Mouse (Mus musculus): ENCODE measurements around the gene Sept10. TPM values are rescaled to one million over a fixed set of nuclear protein-coding genes. Genes with fewer than 3 reads are reported as not detected.
"Not testable (repeated sequence)": the region's sequence is repeated elsewhere in the genome, so short reads cannot be mapped to it uniquely, and the experiment has no call there.

Gene Sept10
- polyA plus RNA-seq, 1 experiment from 2014 or later: 32.5 TPM

GRCm38 (mm10) chr10:59112755-59113154 lies 108.9 kb downstream of the Sept10 start:
- no peak for DNase-seq (ENCODE audit: low spot score)
- H3K9me3 ChIP-seq (ENCODE audit: control insufficient read depth, low read length): no peaks in the 10 kb centered on the region
- H3K4me2 ChIP-seq (ENCODE audit: low read depth): no peak overlapping the region
- H3K4me1 ChIP-seq (ENCODE audit: control insufficient read depth, insufficient read depth, low read length): no peaks in the 10 kb centered on the region
- ATAC-seq (ENCODE audit: insufficient read depth, low FRiP score, low TSS enrichment): no peak
- no peak overlapping the region for H3K27ac ChIP-seq (ENCODE audit: low read depth, low read length)
- no peak overlapping the region for H3K4me3 ChIP-seq (ENCODE audit: low read depth, low read length)
- H3K9ac ChIP-seq (ENCODE audit: low read length): no peak overlapping the region
- no peaks in the 10 kb centered on the region for H3K36me3 ChIP-seq (ENCODE audit: control insufficient read depth, insufficient read depth, low read length)
- H3K27me3 ChIP-seq (ENCODE audit: control insufficient read depth, insufficient read depth, low read length): no peaks in the 10 kb centered on the region; the same call in 1 of the 2 replicates
- 92% methylated on average over 8 of the region's 8 CpGs for WGBS

GRCm38 (mm10) chr10:59110386-59110785 lies 111.3 kb downstream of the Sept10 start:
- no peaks in the 10 kb centered on the region; the same call in 1 of the 2 replicates for H3K27me3 ChIP-seq (ENCODE audit: control insufficient read depth, insufficient read depth, low read length)
- H3K4me3 ChIP-seq (ENCODE audit: low read depth, low read length): no peak overlapping the region
- WGBS: 95% methylated on average over 7 of the region's 7 CpGs
- H3K4me2 ChIP-seq (ENCODE audit: low read depth): no peak overlapping the region
- no peak overlapping the region for H3K9ac ChIP-seq (ENCODE audit: low read length)
- no peaks in the 10 kb centered on the region for H3K4me1 ChIP-seq (ENCODE audit: control insufficient read depth, insufficient read depth, low read length)
- no peaks in the 10 kb centered on the region for H3K36me3 ChIP-seq (ENCODE audit: control insufficient read depth, insufficient read depth, low read length)
- ATAC-seq (ENCODE audit: insufficient read depth, low FRiP score, low TSS enrichment) (no peak), DNase-seq (ENCODE audit: low spot score) (no peak)
- no peak overlapping the region for H3K27ac ChIP-seq (ENCODE audit: low read depth, low read length)
- no peaks in the 10 kb centered on the region for H3K9me3 ChIP-seq (ENCODE audit: control insufficient read depth, low read length)

GRCm38 (mm10) chr10:59109015-59109414 lies 112.6 kb downstream of the Sept10 start:
- no peak overlapping the region for H3K27ac ChIP-seq (ENCODE audit: low read depth, low read length)
- ATAC-seq (ENCODE audit: insufficient read depth, low FRiP score, low TSS enrichment) (no peak), DNase-seq (ENCODE audit: low spot score) (peak; percentile 68)
- 45% methylated on average over 2 of the region's 2 CpGs for WGBS
- H3K9me3 ChIP-seq (ENCODE audit: control insufficient read depth, low read length): no peaks in the 10 kb centered on the region
- H3K4me2 ChIP-seq (ENCODE audit: low read depth): no peak overlapping the region
- H3K4me1 ChIP-seq (ENCODE audit: control insufficient read depth, insufficient read depth, low read length): no peaks in the 10 kb centered on the region
- no peak overlapping the region for H3K4me3 ChIP-seq (ENCODE audit: low read depth, low read length)
- no peaks in the 10 kb centered on the region for H3K36me3 ChIP-seq (ENCODE audit: control insufficient read depth, insufficient read depth, low read length)
- no peak overlapping the region for H3K9ac ChIP-seq (ENCODE audit: low read length)
- no peaks in the 10 kb centered on the region; the same call in 1 of the 2 replicates for H3K27me3 ChIP-seq (ENCODE audit: control insufficient read depth, insufficient read depth, low read length)

GRCm38 (mm10) chr10:59106644-59107043 lies 115.0 kb downstream of the Sept10 start:
- ATAC-seq (ENCODE audit: insufficient read depth, low FRiP score, low TSS enrichment): no peak
- Histone ChIP-seq H3K27me3 (ENCODE audit: control insufficient read depth, insufficient read depth, low read length) (no peaks in the 10 kb centered on the region), H3K9me3 (ENCODE audit: control insufficient read depth, low read length) (no peaks in the 10 kb centered on the region), H3K4me2 (ENCODE audit: low read depth) (no peak overlapping the region), H3K4me3 (ENCODE audit: low read depth, low read length) (no peak overlapping the region), H3K36me3 (ENCODE audit: control insufficient read depth, insufficient read depth, low read length) (no peaks in the 10 kb centered on the region), H3K9ac (ENCODE audit: low read length) (no peak overlapping the region), H3K4me1 (ENCODE audit: control insufficient read depth, insufficient read depth, low read length) (no peaks in the 10 kb centered on the region), H3K27ac (ENCODE audit: low read depth, low read length) (no peak overlapping the region)
- no peak for DNase-seq (ENCODE audit: low spot score)
- WGBS: 75% methylated on average over 3 of the region's 3 CpGs

- DNase-seq (ENCODE audit: low spot score) (no peak), ATAC-seq (ENCODE audit: insufficient read depth, low FRiP score, low TSS enrichment) (no peak)
- H3K4me3 ChIP-seq (ENCODE audit: low read depth, low read length): no peak overlapping the region
- H3K9me3 ChIP-seq (ENCODE audit: control insufficient read depth, low read length): no peaks in the 10 kb centered on the region
- no peaks in the 10 kb centered on the region for H3K27me3 ChIP-seq (ENCODE audit: control insufficient read depth, insufficient read depth, low read length)
- H3K27ac ChIP-seq (ENCODE audit: low read depth, low read length): no peak overlapping the region
- WGBS: 85% methylated on average over 8 of the region's 8 CpGs
- H3K9ac ChIP-seq (ENCODE audit: low read length): no peak overlapping the region
- no peaks in the 10 kb centered on the region for H3K4me1 ChIP-seq (ENCODE audit: control insufficient read depth, insufficient read depth, low read length)
- H3K36me3 ChIP-seq (ENCODE audit: control insufficient read depth, insufficient read depth, low read length): no peaks in the 10 kb centered on the region
- H3K4me2 ChIP-seq (ENCODE audit: low read depth): no peak overlapping the region
These were observed 115.8 kb downstream of the Sept10 start for GRCm38 (mm10) chr10:59105885-59106284.

- 93% methylated on average over 5 of the region's 5 CpGs for WGBS
- DNase-seq (ENCODE audit: low spot score): no peak
- no peak overlapping the region for H3K9ac ChIP-seq (ENCODE audit: low read length)
These were observed 117.0 kb downstream of the Sept10 start for GRCm38 (mm10) chr10:59104683-59105082.

GRCm38 (mm10) chr10:59103076-59103475 lies 118.6 kb downstream of the Sept10 start:
- not testable (repeated sequence) for ATAC-seq (ENCODE audit: insufficient read depth, low FRiP score, low TSS enrichment); H3K9me3 ChIP-seq (ENCODE audit: control insufficient read depth, low read length); H3K4me1 ChIP-seq (ENCODE audit: control insufficient read depth, insufficient read depth, low read length); H3K36me3 ChIP-seq (ENCODE audit: control insufficient read depth, insufficient read depth, low read length); H3K4me3 ChIP-seq (ENCODE audit: low read depth, low read length); H3K9ac ChIP-seq (ENCODE audit: low read length); H3K27me3 ChIP-seq (ENCODE audit: control insufficient read depth, insufficient read depth, low read length); H3K27ac ChIP-seq (ENCODE audit: low read depth, low read length); DNase-seq (ENCODE audit: low spot score); H3K4me2 ChIP-seq (ENCODE audit: low read depth)
- 90% methylated on average over 5 of the region's 5 CpGs for WGBS

More at GRCm38 (mm10) chr10:59104683-59105082, 117.0 kb downstream of the Sept10 start:
- Histone ChIP-seq H3K4me1 (ENCODE audit: control insufficient read depth, insufficient read depth, low read length) (no peaks in the 10 kb centered on the region), H3K27ac (ENCODE audit: low read depth, low read length) (no peak overlapping the region), H3K4me3 (ENCODE audit: low read depth, low read length) (no peak overlapping the region), H3K36me3 (ENCODE audit: control insufficient read depth, insufficient read depth, low read length) (no peaks in the 10 kb centered on the region; the same call in 1 of the 2 replicates), H3K27me3 (ENCODE audit: control insufficient read depth, insufficient read depth, low read length) (no peaks in the 10 kb centered on the region), H3K4me2 (ENCODE audit: low read depth) (no peak overlapping the region), H3K9me3 (ENCODE audit: control insufficient read depth, low read length) (no peaks in the 10 kb centered on the region)
- ATAC-seq (ENCODE audit: insufficient read depth, low FRiP score, low TSS enrichment): no peak

GRCm38 (mm10) chr10:59091988-59092387 lies 129.7 kb downstream of the Sept10 start:
- WGBS: 84% methylated on average over 7 of the region's 7 CpGs
- Histone ChIP-seq H3K9me3 (ENCODE audit: control insufficient read depth, low read length) (no peaks in the 10 kb centered on the region), H3K4me1 (ENCODE audit: control insufficient read depth, insufficient read depth, low read length) (peaks cover 18% of the 10 kb centered on the region), H3K4me3 (ENCODE audit: low read depth, low read length) (no peak overlapping the region), H3K4me2 (ENCODE audit: low read depth) (no peak overlapping the region), H3K9ac (ENCODE audit: low read length) (no peak overlapping the region), H3K27ac (ENCODE audit: low read depth, low read length) (no peak overlapping the region), H3K27me3 (ENCODE audit: control insufficient read depth, insufficient read depth, low read length) (no peaks in the 10 kb centered on the region), H3K36me3 (ENCODE audit: control insufficient read depth, insufficient read depth, low read length) (no peaks in the 10 kb centered on the region)
- no peak for ATAC-seq (ENCODE audit: insufficient read depth, low FRiP score, low TSS enrichment)
- no peak for DNase-seq (ENCODE audit: low spot score)

Measured in neural tube, embryonic 11.5 days (tissue).